Mouse (Mus musculus): Measurements from ENCODE around the gene Cope. TPM values are rescaled to one million over a fixed set of nuclear protein-coding genes. Genes with fewer than 3 reads are reported as not detected.

Cope gene
- 80.2 and 91.6 TPM in 2 replicates for total RNA-seq (2023)

DNA sequence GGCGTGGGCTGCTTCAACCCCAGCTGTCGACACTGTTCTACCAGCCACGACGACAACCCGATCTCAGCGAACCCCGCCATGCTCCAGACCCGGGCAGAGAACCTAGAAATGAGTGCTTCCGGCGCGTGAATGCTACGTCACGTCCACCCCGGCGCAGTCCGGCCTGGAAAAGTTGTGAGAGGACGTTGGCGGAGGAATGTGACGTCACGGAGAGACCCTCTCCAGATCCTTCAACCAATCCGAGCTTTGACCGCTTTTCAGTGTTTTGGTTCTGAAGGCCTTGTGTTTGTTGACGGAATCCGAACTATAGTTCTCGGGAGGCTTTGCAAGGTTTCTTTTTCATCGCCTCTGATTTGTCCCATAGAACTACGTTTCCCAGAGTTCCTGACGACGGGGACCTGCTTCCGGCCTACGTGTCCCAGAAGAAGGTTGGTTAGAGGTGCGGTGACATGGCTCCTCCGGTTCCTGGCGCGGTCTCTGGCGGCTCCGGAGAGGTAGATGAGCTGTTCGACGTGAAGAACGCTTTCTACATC lies at the start of gene Cope, which contains the start of gene Ddx49:
Gene Cope (plus strand): TSS at position 161 of the 533 bp plus-strand sequence.
Gene Ddx49 (minus strand): TSS at position 132 of the 533 bp plus-strand sequence.

GRCm38 (mm10) chr8:70282603-70283135 lies 19.6 kb upstream of the Cope start, which contains the start of gene Homer3:
Gene Homer3, plus strand, starts transcription at chr8:70282827.

GRCm38 (mm10) chr8:70315624-70316510 lies 13.5 kb downstream of the Cope start, which contains the start of gene Cers1:
Gene Cers1, plus strand, starts transcription at chr8:70315775.

DNA sequence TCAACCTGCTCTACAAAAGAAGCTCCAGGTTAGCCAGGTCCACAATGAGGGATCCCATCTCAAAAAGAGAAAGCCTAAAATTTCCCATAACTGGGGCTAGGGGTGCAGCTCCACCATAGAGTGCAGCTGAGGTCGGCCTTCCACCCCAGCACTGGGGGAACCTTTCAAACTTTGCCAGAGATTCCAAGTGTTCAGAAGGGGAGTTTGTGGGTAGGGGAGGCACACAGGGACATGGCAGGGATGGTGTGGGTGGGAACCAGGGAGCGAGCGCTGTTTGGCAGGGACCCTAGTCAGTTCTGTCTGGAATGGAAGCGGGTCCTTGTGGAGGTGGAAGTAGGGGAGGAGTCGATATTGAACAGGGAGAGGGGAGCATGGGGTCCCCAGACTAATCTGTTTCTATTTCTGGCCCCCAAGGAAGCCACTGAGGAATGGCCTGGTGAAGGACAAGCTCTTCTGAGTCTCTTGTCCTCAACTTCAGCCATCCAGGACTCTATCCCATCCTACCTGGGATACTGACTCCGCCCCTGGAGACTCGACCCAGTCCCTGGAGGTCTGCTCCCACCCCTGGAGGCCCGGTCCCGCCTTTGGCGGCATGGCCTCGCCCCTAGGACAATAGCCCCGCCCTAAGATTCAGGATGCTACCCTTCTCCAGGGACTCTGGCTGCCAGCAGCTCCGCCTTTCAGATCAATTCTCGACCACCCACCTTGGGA lies 27.0 kb downstream of the Cope start, which contains the start of gene Gdf1:
Gene Gdf1 (plus strand): TSS at position 694 of the 711 bp plus-strand sequence.

GRCm38 (mm10) chr8:70353194-70353817 lies 51.0 kb downstream of the Cope start, which contains the start of gene Upf1:
Gene Upf1, minus strand, starts transcription at chr8:70353278.

Other genes starting within 250 kb of the Cope start
- not detected in 2 replicates for gene Tm6sf2, start 229.6 kb upstream of the Cope start, total RNA-seq (2023)
- gene Hapln4, start 219.1 kb upstream of the Cope start, total RNA-seq (2023), result not detected in 2 replicates
- gene Ncan, start 181.6 kb upstream of the Cope start, total RNA-seq (2023), result not detected in 2 replicates
- 7.5 and 11.2 TPM in 2 replicates for gene Nr2c2ap, start 171.2 kb upstream of the Cope start, total RNA-seq (2023)
- gene Rfxank, start 163.4 kb upstream of the Cope start, total RNA-seq (2023), result 11.2 and 13.5 TPM in 2 replicates
- 27.0 and 35.6 TPM in 2 replicates for gene Borcs8, start 163.0 kb upstream of the Cope start, total RNA-seq (2023)
- 0.95 and 1.1 TPM in 2 replicates for gene Mef2b, start 162.8 kb upstream of the Cope start, total RNA-seq (2023)
- 13.4 and 23.3 TPM in 2 replicates for gene Tmem161a, start 130.2 kb upstream of the Cope start, total RNA-seq (2023)
- 1.9 and 2.1 TPM in 2 replicates for gene Slc25a42, start 90.2 kb upstream of the Cope start, total RNA-seq (2023)
- 24.1 and 36.4 TPM in 2 replicates for gene Sugp2, start 68.3 kb upstream of the Cope start, total RNA-seq (2023)
- gene Armc6, start 68.1 kb upstream of the Cope start, total RNA-seq (2023), result 3.1 and 3.7 TPM in 2 replicates
- 7.0 and 8.6 TPM in 2 replicates for gene Homer3, start 19.7 kb upstream of the Cope start, total RNA-seq (2023)
- gene Ddx49, start within 50 bp of the Cope start, total RNA-seq (2023), result 25.3 and 36.1 TPM in 2 replicates
- gene Cers1, start 13.3 kb downstream of the Cope start, total RNA-seq (2023), result not detected in 2 replicates
- not detected in 2 replicates for gene Gdf1, start 27.3 kb downstream of the Cope start, total RNA-seq (2023)
- 47.2 and 53.6 TPM in 2 replicates for gene Upf1, start 50.8 kb downstream of the Cope start, total RNA-seq (2023)
- gene Comp, start 71.0 kb downstream of the Cope start, total RNA-seq (2023), result 0.19 TPM in 1 of 2 replicates, not detected in the other
- 3.2 and 9.3 TPM in 2 replicates for gene Crtc1, start 137.1 kb downstream of the Cope start, total RNA-seq (2023)
- gene Klhl26, start 174.4 kb downstream of the Cope start, total RNA-seq (2023), result 1.6 and 1.9 TPM in 2 replicates
- gene Tmem59l, start 184.8 kb downstream of the Cope start, total RNA-seq (2023), result not detected in 2 replicates
- 0.57 TPM in 1 of 2 replicates, not detected in the other for gene Crlf1, start 190.6 kb downstream of the Cope start, total RNA-seq (2023)
- gene Rex1bd, start 204.2 kb downstream of the Cope start, total RNA-seq (2023), result 28.1 and 40.0 TPM in 2 replicates
- 559 and 837 TPM in 2 replicates for gene Uba52, start 208.3 kb downstream of the Cope start, total RNA-seq (2023)
- gene Fkbp8, start 225.2 kb downstream of the Cope start, total RNA-seq (2023), result 162 and 198 TPM in 2 replicates
- gene Kxd1, start 225.4 kb downstream of the Cope start, total RNA-seq (2023), result 29.8 and 33.9 TPM in 2 replicates
- 64.2 and 80.9 TPM in 2 replicates for gene Ell, start 236.9 kb downstream of the Cope start, total RNA-seq (2023)

All from neutrophil, adult 65 days (primary cell).